Mouse (Mus musculus) midbrain, postnatal 0 days (tissue): Measurements from ENCODE around the gene Rps19bp1. TPM values are rescaled to one million over a fixed set of nuclear protein-coding genes. Genes with fewer than 3 reads are reported as not detected.

Source experiments
- ATAC-seq: fragments of 200-750 bp; cut with Nextera tagmentation; 2 replicates; pipeline ENCODE4 v1.8.0; 2017; ENCODE audit warnings: moderate number of reproducible peaks, mild to moderate bottlenecking, moderate TSS enrichment, moderate library complexity; ENCODE audit not compliant: low FRiP score
- DNase-seq: peaks from one replicate; pipeline ENCODE4 v3.0.0-alpha.2; 2015; ENCODE audit warnings: low spot score
- H3K27ac ChIP-seq: fragments of 300-500 bp; sonication (generic); 2 replicates; pipeline ENCODE4 v1.5.1; 2014; ENCODE audit warnings: low read depth, mild to moderate bottlenecking, low read length, mixed read lengths
- H3K27me3 ChIP-seq: fragments of 300-500 bp; sonication (generic); 2 replicates; pipeline ENCODE4 v1.6.1; 2014; ENCODE audit warnings: low read length, control low read depth, mixed read lengths; ENCODE audit not compliant: insufficient read depth
- H3K36me3 ChIP-seq: fragments of 300-500 bp; sonication (generic); 2 replicates; pipeline ENCODE4 v1.6.1; 2014; ENCODE audit warnings: low read length, control low read depth, mixed read lengths; ENCODE audit not compliant: insufficient read depth
- H3K4me1 ChIP-seq: fragments of 300-500 bp; sonication (generic); 2 replicates; pipeline ENCODE4 v1.6.1; 2014; ENCODE audit warnings: mild to moderate bottlenecking, control low read depth, antibody characterized with exemption, low read length, mixed read lengths; ENCODE audit not compliant: insufficient read depth
- H3K4me2 ChIP-seq: fragments of 300-500 bp; sonication (generic); 2 replicates; pipeline ENCODE4 v1.6.1; 2014; ENCODE audit warnings: low read depth, mild to moderate bottlenecking, low read length, mixed read lengths; ENCODE audit not compliant: poor library complexity, severe bottlenecking
- H3K4me3 ChIP-seq: fragments of 300-500 bp; sonication (generic); 2 replicates; pipeline ENCODE4 v1.5.1; 2014; ENCODE audit warnings: low read depth, mild to moderate bottlenecking, low read length, moderate library complexity
- H3K9ac ChIP-seq: fragments of 300-500 bp; sonication (generic); replicated peaks from 2 replicates; pipeline ENCODE4 v1.6.1; 2014; ENCODE audit warnings: mild to moderate bottlenecking, low read length, moderate library complexity, mixed read lengths; ENCODE audit not compliant: poor library complexity, severe bottlenecking
- H3K9me3 ChIP-seq: fragments of 300-500 bp; sonication (generic); 2 replicates; pipeline ENCODE4 v1.6.1; 2016; ENCODE audit warnings: low read length, control low read depth
- CTCF ChIP-seq: IDR thresholded peaks from 2 replicates; pipeline ENCODE4 v1.5.1; 2016; ENCODE audit warnings: antibody characterized with exemption, mild to moderate bottlenecking
- WGBS: fragments of 180-500 bp; shearing (Covaris S2); extraction: QIAGEN DNeasy Blood & Tissue Kit; methylation state at CpG from one replicate; pipeline ENCODE4 v1.1.7; 2014; 5-methylcytosine and 5-hydroxymethylcytosine counted together
- polyA plus RNA-seq: library from polyadenylated mRNA; unstranded; fragments of >200 nt; fragmentation: Nextera tagmentation; extraction: Ambion mirVana; gene quantifications from 2 replicates; pipeline ENCODE4 v1.2.1, GENCODE M21; 2015
- total RNA-seq: library from RNA; depleted of rRNA; stranded (reverse); fragments of >200 nt; gene quantifications from 2 replicates; pipeline ENCODE4 v1.2.3, GENCODE M21; 2014

Gene Rps19bp1
- total and polyA plus RNA-seq, 2 experiments from 2014 or later: 34.5 to 87.1 TPM

GRCm38 (mm10) chr15:80277107-80277506 is 13.0 kb upstream of the Rps19bp1 start:
- H3K9me3 ChIP-seq: no peaks in the 10 kb centered on the region
- no peak for ATAC-seq
- no peaks in the 10 kb centered on the region for H3K36me3 ChIP-seq
- no peak overlapping the region for H3K27ac ChIP-seq
- no peak overlapping the region for H3K4me2 ChIP-seq
- peak; percentile 71 for DNase-seq
- WGBS: 32% methylated on average over 9 of the region's 9 CpGs
- H3K4me3 ChIP-seq: no peak overlapping the region
- H3K4me1 ChIP-seq: no peaks in the 10 kb centered on the region
- no peaks in the 10 kb centered on the region for H3K27me3 ChIP-seq
- H3K9ac ChIP-seq: no peak overlapping the region
- peak; percentile 81 for TF ChIP-seq CTCF

GRCm38 (mm10) chr15:80271858-80272396 is 7.8 kb upstream of the Rps19bp1 start:
- WGBS: 34% methylated on average over 3 of the region's 3 CpGs
- Histone ChIP-seq H3K4me3 (no peak overlapping the region), H3K4me2 (no peak overlapping the region)

GRCm38 (mm10) chr15:80266281-80266680 is 2.2 kb upstream of the Rps19bp1 start:
- Histone ChIP-seq H3K9me3 (no peaks in the 10 kb centered on the region), H3K36me3 (no peaks in the 10 kb centered on the region), H3K4me3 (no peak overlapping the region), H3K9ac (no peak overlapping the region), H3K27me3 (no peaks in the 10 kb centered on the region), H3K4me2 (no peak overlapping the region), H3K27ac (no peak overlapping the region), H3K4me1 (peaks cover 7% of the 10 kb centered on the region; the same call in 1 of the 2 replicates)
- peak; percentile 93 for DNase-seq
- WGBS: 0% methylated on average over 2 of the region's 2 CpGs
- peak; percentile 53; the same call in 1 of the 2 replicates for ATAC-seq
- TF ChIP-seq CTCF: peak; percentile 99

More at GRCm38 (mm10) chr15:80271858-80272396, 7.8 kb upstream of the Rps19bp1 start:
- Histone ChIP-seq H3K9me3 (no peaks in the 10 kb centered on the region), H3K27ac (no peak overlapping the region), H3K4me1 (no peaks in the 10 kb centered on the region), H3K27me3 (no peaks in the 10 kb centered on the region), H3K36me3 (no peaks in the 10 kb centered on the region), H3K9ac (no peak overlapping the region)
- TF ChIP-seq CTCF: no peak
- DNase-seq: peak; percentile 56
- ATAC-seq: no peak

GRCm38 (mm10) chr15:80261100-80261499 is 3.0 kb downstream of the Rps19bp1 start:
- no peak for ATAC-seq
- H3K4me1 ChIP-seq: peaks cover 14% of the 10 kb centered on the region; the same call in 1 of the 2 replicates
- no peak for TF ChIP-seq CTCF

GRCm38 (mm10) chr15:80260677-80261076 is 3.4 kb downstream of the Rps19bp1 start:
- peaks cover 34% of the 10 kb centered on the region for H3K36me3 ChIP-seq
- no peaks in the 10 kb centered on the region for H3K27me3 ChIP-seq
- 19% methylated on average over 3 of the region's 3 CpGs for WGBS
- H3K9ac ChIP-seq: no peak overlapping the region
- peak; percentile 96 for TF ChIP-seq CTCF
- peaks cover 14% of the 10 kb centered on the region; the same call in 1 of the 2 replicates for H3K4me1 ChIP-seq
- DNase-seq (peak; percentile 86), ATAC-seq (no peak)
- H3K4me2 ChIP-seq: no peak overlapping the region
- H3K27ac ChIP-seq: no peak overlapping the region
- H3K4me3 ChIP-seq: no peak overlapping the region
- no peaks in the 10 kb centered on the region for H3K9me3 ChIP-seq

More at GRCm38 (mm10) chr15:80261100-80261499, 3.0 kb downstream of the Rps19bp1 start:
- H3K4me3 ChIP-seq: no peak overlapping the region
- no peak overlapping the region for H3K27ac ChIP-seq
- H3K27me3 ChIP-seq: no peaks in the 10 kb centered on the region
- 83% methylated on average over 7 of the region's 7 CpGs for WGBS
- DNase-seq: no peak
- H3K9ac ChIP-seq: no peak overlapping the region
- no peak overlapping the region for H3K4me2 ChIP-seq
- H3K36me3 ChIP-seq: peaks cover 34% of the 10 kb centered on the region
- no peaks in the 10 kb centered on the region for H3K9me3 ChIP-seq

GRCm38 (mm10) chr15:80259406-80260045 is 4.6 kb downstream of the Rps19bp1 start:
- Histone ChIP-seq H3K4me1 (peaks cover 14% of the 10 kb centered on the region; the same call in 1 of the 2 replicates), H3K36me3 (peaks cover 34% of the 10 kb centered on the region), H3K9me3 (no peaks in the 10 kb centered on the region), H3K27ac (no peak overlapping the region), H3K27me3 (no peaks in the 10 kb centered on the region), H3K4me3 (no peak overlapping the region), H3K4me2 (no peak overlapping the region), H3K9ac (no peak overlapping the region)
- no peak for DNase-seq
- ATAC-seq: no peak
- 75% methylated on average over 7 of the region's 8 CpGs for WGBS
- no peak for TF ChIP-seq CTCF
